Mouse (Mus musculus) spleen, postnatal 4 days (tissue): ENCODE measurements around the gene Pcnx2.

Experiments
- DNase-seq, 2 experiments: peaks; one replicate each; pipeline ENCODE4 v3.0.0; 2022; ENCODE audit warnings: low spot score in 2 of 2

Gene Pcnx2

GRCm38 (mm10) chr8:125897868-125898788 lies at the start of gene Pcnx2:
TSS of gene Pcnx2 (minus strand) at chr8:125898317.
- no peak for DNase-seq

- DNase-seq = no peak
Measured at GRCm38 (mm10) chr8:125944511-125944910, 46.4 kb upstream of the Pcnx2 start.

GRCm38 (mm10) chr8:125935649-125936048 lies 37.5 kb upstream of the Pcnx2 start:
- DNase-seq = peak; percentile 24 to 71

- no peak for DNase-seq
Measured at GRCm38 (mm10) chr8:125931822-125932221, 33.7 kb upstream of the Pcnx2 start.

GRCm38 (mm10) chr8:125930276-125931046 lies 32.3 kb upstream of the Pcnx2 start:
- no peak for DNase-seq

- no peak for DNase-seq
Measured at GRCm38 (mm10) chr8:125926636-125927035, 28.5 kb upstream of the Pcnx2 start.

GRCm38 (mm10) chr8:125922333-125922732 lies 24.2 kb upstream of the Pcnx2 start:
- DNase-seq = no peak

- DNase-seq = no peak
Measured at GRCm38 (mm10) chr8:125920761-125921160, 22.6 kb upstream of the Pcnx2 start.

- DNase-seq = no peak
Measured at GRCm38 (mm10) chr8:125920281-125920680, 22.2 kb upstream of the Pcnx2 start.

GRCm38 (mm10) chr8:125919560-125919959 lies 21.4 kb upstream of the Pcnx2 start:
- no peak for DNase-seq

GRCm38 (mm10) chr8:125918719-125919118 lies 20.6 kb upstream of the Pcnx2 start:
- no peak for DNase-seq

GRCm38 (mm10) chr8:125917013-125917412 lies 18.9 kb upstream of the Pcnx2 start:
- no peak for DNase-seq

GRCm38 (mm10) chr8:125914386-125914785 lies 16.3 kb upstream of the Pcnx2 start:
- no peak for DNase-seq

GRCm38 (mm10) chr8:125913206-125913605 lies 15.1 kb upstream of the Pcnx2 start:
- no peak for DNase-seq

GRCm38 (mm10) chr8:125911229-125911580 lies 13.1 kb upstream of the Pcnx2 start:
- DNase-seq = no peak

- DNase-seq = no peak
Measured at GRCm38 (mm10) chr8:125910365-125911228, 12.5 kb upstream of the Pcnx2 start, which contains the start of gene Map3k21. TSS of gene Map3k21 (plus strand) at chr8:125910450.

GRCm38 (mm10) chr8:125909661-125910364 lies 11.7 kb upstream of the Pcnx2 start:
- no peak for DNase-seq

GRCm38 (mm10) chr8:125907311-125907710 lies 9.2 kb upstream of the Pcnx2 start:
- DNase-seq = no peak

GRCm38 (mm10) chr8:125905341-125905740 lies 7.2 kb upstream of the Pcnx2 start:
- DNase-seq = no peak

GRCm38 (mm10) chr8:125902521-125902920 lies 4.4 kb upstream of the Pcnx2 start:
- DNase-seq = no peak

GRCm38 (mm10) chr8:125901167-125901566 lies 3.0 kb upstream of the Pcnx2 start:
- DNase-seq = no peak
